Mouse (Mus musculus) MEL (cell line): ENCODE results near the gene Ttc9c. TPM values are rescaled to one million over a fixed set of nuclear protein-coding genes. Genes with fewer than 3 reads are reported as not detected.
A peak's percentile ranks its signal among the peaks of the same experiment; 100 is the strongest.
"Not testable (repeated sequence)": the region's sequence is repeated elsewhere in the genome, so short reads cannot be mapped to it uniquely, and the experiment has no call there.

Experiments used
- DNase-seq: peaks from one replicate; pipeline ENCODE4 v3.0.0; 2011; ENCODE audit warnings: low read depth, low spot score
- H3K27ac ChIP-seq: 2 replicates; pipeline ENCODE4 v1.5.1; 2012; ENCODE audit warnings: low read depth, mild to moderate bottlenecking, control low read depth, low read length, moderate library complexity; ENCODE audit not compliant: control insufficient read depth
- H3K27me3 ChIP-seq, 2 experiments: fragments of 150-350 bp in 1 of 2; sonication (generic) in 1 of 2; 2 replicates each; pipeline ENCODE4 v1.6.1; 2012; ENCODE audit warnings: low read length in 2 of 2, mild to moderate bottlenecking in 2 of 2, improper control_type of control experiment in 1 of 2, moderate library complexity in 1 of 2; ENCODE audit not compliant: insufficient read depth in 2 of 2, control insufficient read depth in 1 of 2
- H3K36me3 ChIP-seq, 2 experiments: 2 replicates each; pipeline ENCODE4 v1.6.1; 2012 to 2014; ENCODE audit warnings: low read length in 2 of 2, improper control_type of control experiment in 1 of 2, inconsistent platforms in 1 of 2, mild to moderate bottlenecking in 1 of 2; ENCODE audit not compliant: insufficient read depth in 2 of 2, control insufficient read depth in 1 of 2
- H3K4me1 ChIP-seq, 2 experiments: fragments of 150-350 bp in 1 of 2; sonication (generic) in 1 of 2; 2 replicates each; pipeline ENCODE4 v1.6.1; 2012; ENCODE audit warnings: low read length in 2 of 2, improper control_type of control experiment in 1 of 2, mild to moderate bottlenecking in 1 of 2; ENCODE audit not compliant: insufficient read depth in 2 of 2, control insufficient read depth in 1 of 2
- H3K4me3 ChIP-seq, 2 experiments: fragments of 150-350 bp in 1 of 2; sonication (generic) in 1 of 2; 2 replicates each; pipeline ENCODE4 v1.5.1; 2012; ENCODE audit warnings: low read depth in 2 of 2, low read length in 2 of 2, mild to moderate bottlenecking in 2 of 2, moderate library complexity in 2 of 2, control low read depth in 1 of 2, improper control_type of control experiment in 1 of 2; ENCODE audit not compliant: control insufficient read depth in 1 of 2, insufficient read depth in 1 of 2
- H3K79me2 ChIP-seq: 2 replicates; pipeline ENCODE4 v1.6.1; 2012; ENCODE audit warnings: mild to moderate bottlenecking, low read length, moderate library complexity; ENCODE audit not compliant: control insufficient read depth, poor library complexity, insufficient read depth
- H3K9ac ChIP-seq: 2 replicates; pipeline ENCODE4 v1.6.1; 2012; ENCODE audit warnings: low read depth, mild to moderate bottlenecking, control low read depth, low read length, moderate library complexity; ENCODE audit not compliant: control insufficient read depth, poor library complexity, severe bottlenecking
- H3K9me3 ChIP-seq: fragments of 150-350 bp; sonication (generic); replicated peaks from 2 replicates; pipeline ENCODE4 v1.6.1; 2012; ENCODE audit warnings: mild to moderate bottlenecking, low read length, improper control_type of control experiment, moderate library complexity; ENCODE audit not compliant: insufficient read depth
- BHLHE40 ChIP-seq: IDR thresholded peaks from 2 replicates; pipeline ENCODE4 v1.6.1; 2012; ENCODE audit warnings: low read depth, mild to moderate bottlenecking, inconsistent platforms, low read length, improper control_type of control experiment, borderline replicate concordance
- CTCF ChIP-seq, 3 experiments: IDR thresholded peaks in 2 of 3; conservative IDR thresholded peaks in 1 of 3; 2 replicates each; pipeline ENCODE4 v1.5.1; 2011 to 2012; ENCODE audit warnings: low read length in 3 of 3, low read depth in 2 of 3, mild to moderate bottlenecking in 2 of 3, improper control_type of control experiment in 1 of 3, inconsistent platforms in 1 of 3, mixed read lengths in 1 of 3, moderate library complexity in 1 of 3; ENCODE audit not compliant: control insufficient read depth in 1 of 3, insufficient read depth in 1 of 3, poor library complexity in 1 of 3, severe bottlenecking in 1 of 3
- GATA1 ChIP-seq: IDR thresholded peaks from 2 replicates; pipeline ENCODE4 v1.6.1; 2011; ENCODE audit warnings: low read depth, low read length, improper control_type of control experiment
- HCFC1 ChIP-seq: IDR thresholded peaks from 2 replicates; pipeline ENCODE4 v1.6.1; 2012; ENCODE audit warnings: low read depth, mild to moderate bottlenecking, inconsistent platforms, low read length, improper control_type of control experiment, moderate library complexity
- KAT2A ChIP-seq: conservative IDR thresholded peaks from 2 replicates; pipeline ENCODE4 v1.6.1; 2012; ENCODE audit warnings: low read depth, low read length, improper control_type of control experiment, inconsistent platforms
- MAX ChIP-seq: IDR thresholded peaks from 2 replicates; pipeline ENCODE4 v1.6.1; 2011; ENCODE audit warnings: low read length, improper control_type of control experiment
- MEF2A ChIP-seq: IDR thresholded peaks from 2 replicates; pipeline ENCODE4 v1.6.1; 2014; ENCODE audit warnings: low read depth, mild to moderate bottlenecking, inconsistent platforms, low read length, improper control_type of control experiment; ENCODE audit not compliant: poor library complexity, insufficient replicate concordance, severe bottlenecking; ENCODE audit errors: extremely low read depth
- MXI1 ChIP-seq: IDR thresholded peaks from 2 replicates; pipeline ENCODE4 v1.6.1; 2011; ENCODE audit warnings: mild to moderate bottlenecking, low read depth, low read length, improper control_type of control experiment
- MYC ChIP-seq: IDR thresholded peaks from 2 replicates; pipeline ENCODE4 v1.6.1; 2011; ENCODE audit warnings: low read depth, mild to moderate bottlenecking, low read length, improper control_type of control experiment, moderate library complexity
- NELFE ChIP-seq: IDR thresholded peaks from 2 replicates; pipeline ENCODE4 v1.6.1; 2011; ENCODE audit warnings: low read depth, low read length, improper control_type of control experiment
- POLR2A ChIP-seq, 2 experiments: IDR thresholded peaks; 2 replicates each; pipeline ENCODE4 v1.6.1; 2011 to 2012; ENCODE audit warnings: low read length in 2 of 2, mild to moderate bottlenecking in 2 of 2, control low read depth in 1 of 2, improper control_type of control experiment in 1 of 2, low read depth in 1 of 2, moderate library complexity in 1 of 2; ENCODE audit not compliant: control insufficient read depth in 1 of 2, insufficient read depth in 1 of 2, poor library complexity in 1 of 2
- TAL1 ChIP-seq: IDR thresholded peaks from 2 replicates; pipeline ENCODE4 v1.6.1; 2012; ENCODE audit warnings: mild to moderate bottlenecking, inconsistent platforms, low read length, moderate library complexity, mixed read lengths
- USF1 ChIP-seq: IDR thresholded peaks from 2 replicates; pipeline ENCODE4 v1.6.1; 2014; ENCODE audit warnings: low read depth, mild to moderate bottlenecking, inconsistent platforms, low read length, improper control_type of control experiment, moderate library complexity
- ZC3H11A ChIP-seq: IDR thresholded peaks from 2 replicates; pipeline ENCODE4 v1.6.1; 2012; ENCODE audit warnings: low read depth, mild to moderate bottlenecking, inconsistent platforms, low read length, improper control_type of control experiment
- ZKSCAN1 ChIP-seq: IDR thresholded peaks from 2 replicates; pipeline ENCODE4 v1.6.1; 2012; ENCODE audit warnings: low read depth, mild to moderate bottlenecking, inconsistent platforms, low read length, improper control_type of control experiment, moderate library complexity
- ZMIZ1 ChIP-seq: IDR thresholded peaks from 2 replicates; pipeline ENCODE4 v1.6.1; 2012; ENCODE audit warnings: low read depth, mild to moderate bottlenecking, inconsistent platforms, low read length, improper control_type of control experiment, moderate library complexity
- ZNF384 ChIP-seq: IDR thresholded peaks from 2 replicates; pipeline ENCODE4 v1.6.1; 2012; ENCODE audit warnings: low read depth, mild to moderate bottlenecking, inconsistent platforms, low read length, improper control_type of control experiment
- polyA plus RNA-seq, 2 experiments: library from polyadenylated mRNA; stranded (reverse) in 1 of 2; unstranded in 1 of 2; fragments of >175 nt in 1 of 2; fragments of >200 nt in 1 of 2; gene quantifications; 2 replicates each; pipeline versions ENCODE4 v1.2.1 to v1.2.4; 2012; ENCODE audit warnings: low replicate concordance in 2 of 2, low read depth in 1 of 2; ENCODE audit not compliant: insufficient read length in 2 of 2, insufficient read depth in 1 of 2, missing spikeins in 1 of 2
- total RNA-seq: library from RNA; depleted of rRNA; stranded (reverse); fragments of 300-350 nt; gene quantifications from 2 replicates; pipeline ENCODE4 v1.2.3, GENCODE M21; 2012

Gene Ttc9c
- total and polyA plus RNA-seq, 3 experiments: 24.2 to 29.8 TPM; not detected in 1

- Histone ChIP-seq H3K27ac (peak within 1 kb of the TSS; percentile 92), H3K79me2 (no peaks in the 10 kb centered on the region; the same call in 1 of the 2 replicates), H3K4me3 (peak within 1 kb of the TSS; percentile 56 to 64), H3K27me3 (no peaks in the 10 kb centered on the region), H3K4me1 (peaks cover 3 to 17% of the 10 kb centered on the region in 2 experiments), H3K9me3 (no peaks in the 10 kb centered on the region), H3K36me3 (peaks cover 10 to 14% of the 10 kb centered on the region in 2 experiments), H3K9ac (peak within 1 kb of the TSS; percentile 91)
- peak; percentile 88 for DNase-seq
- peak; percentile 70 for TF ChIP-seq ZC3H11A
- no peak for TF ChIP-seq GATA1
- TF ChIP-seq BHLHE40: no peak
- TF ChIP-seq MAX: peak; percentile 83
- peak; percentile 35; the same call in 1 of the 2 replicates for TF ChIP-seq MXI1
- TF ChIP-seq NELFE: peak; percentile 58
- 0 out of 2 replicates have a peak, but pooled peaks have one; percentile 47 for TF ChIP-seq ZMIZ1
- no peak for TF ChIP-seq ZKSCAN1
- peak; percentile 66 for TF ChIP-seq HCFC1
- TF ChIP-seq CTCF (IDR thresholded peaks at IDR 0.05 in 2 of 3, conservative IDR thresholded peaks at IDR 0.05 in 1 of 3; ENCODE audit: control insufficient read depth in 1 of 3, insufficient read depth in 1 of 3, low read depth in 2 of 3, low read length in 3 of 3, poor library complexity in 1 of 3, severe bottlenecking in 1 of 3): peak; percentile 20 to 63 (median 58); a peak in 5 of 6 replicates
- no peak for TF ChIP-seq KAT2A
- TF ChIP-seq MYC: peak; percentile 84
- no peak for TF ChIP-seq ZNF384
- TF ChIP-seq POLR2A (IDR thresholded peaks at IDR 0.05; ENCODE audit: control insufficient read depth in 1 of 2, insufficient read depth in 1 of 2, low read depth in 1 of 2, low read length in 2 of 2, poor library complexity in 1 of 2): peak; percentile 59 to 71
These were observed 18.2 kb upstream of the Ttc9c start, which contains the start of gene Bscl2 for GRCm38 (mm10) chr19:8837251-8837791. Bscl2 (plus strand) TSS chr19:8837467.

- H3K4me1 ChIP-seq: peaks cover 3 to 17% of the 10 kb centered on the region in 2 experiments
- H3K27me3 ChIP-seq, H3K9ac ChIP-seq, DNase-seq, H3K9me3 ChIP-seq, H3K4me3 ChIP-seq, H3K79me2 ChIP-seq: not testable (repeated sequence)
- peaks cover 14% of the 10 kb centered on the region in 2 experiments for H3K36me3 ChIP-seq
- H3K27ac ChIP-seq: peak overlapping the region; percentile 92; the same call in 1 of the 2 replicates
These were observed 17.2 kb upstream of the Ttc9c start for GRCm38 (mm10) chr19:8836327-8836726.

GRCm38 (mm10) chr19:8832971-8833370 is 13.8 kb upstream of the Ttc9c start:
- H3K27me3 ChIP-seq: no peaks in the 10 kb centered on the region
- no peak overlapping the region for H3K4me3 ChIP-seq
- H3K9ac ChIP-seq: no peak overlapping the region
- H3K36me3 ChIP-seq: peaks cover 5 to 32% of the 10 kb centered on the region in 2 experiments
- peaks cover 1% of the 10 kb centered on the region; the same call in 1 of the 2 replicates for H3K79me2 ChIP-seq
- no peak for TF ChIP-seq USF1
- TF ChIP-seq TAL1: no peak
- no peak for TF ChIP-seq MEF2A
- no peak for TF ChIP-seq KAT2A
- no peak for TF ChIP-seq MYC
- TF ChIP-seq MAX: no peak
- H3K4me1 ChIP-seq: peaks cover 0 to 3% of the 10 kb centered on the region in 2 experiments; a peak in 3 of 4 replicates
- H3K9me3 ChIP-seq: no peaks in the 10 kb centered on the region
- no peak for DNase-seq
- H3K27ac ChIP-seq: no peak overlapping the region
